Mouse (Mus musculus) heart, postnatal 36 days (tissue): Measurements from ENCODE around the gene Vmn2r12. TPM values are rescaled to one million over a fixed set of nuclear protein-coding genes. Genes with fewer than 3 reads are reported as not detected.
"Not testable (repeated sequence)": the region's sequence is repeated elsewhere in the genome, so short reads cannot be mapped to it uniquely, and the experiment has no call there.

Experiments
- DNase-seq, 2 experiments: peaks; one replicate each; pipeline ENCODE4 v3.0.0; 2021 to 2022
- intact Hi-C: fragments of 180-260 bp; cut with DNase I; formaldehyde crosslinking; loops from one replicate; pipeline ENCODE4 v1.15.1; 2025
- total RNA-seq, 2 experiments: library from RNA; stranded (reverse); gene quantifications; 2 replicates each; pipeline ENCODE4 v1.2.3; 2021

Gene Vmn2r12
- not detected for total RNA-seq

DNA sequence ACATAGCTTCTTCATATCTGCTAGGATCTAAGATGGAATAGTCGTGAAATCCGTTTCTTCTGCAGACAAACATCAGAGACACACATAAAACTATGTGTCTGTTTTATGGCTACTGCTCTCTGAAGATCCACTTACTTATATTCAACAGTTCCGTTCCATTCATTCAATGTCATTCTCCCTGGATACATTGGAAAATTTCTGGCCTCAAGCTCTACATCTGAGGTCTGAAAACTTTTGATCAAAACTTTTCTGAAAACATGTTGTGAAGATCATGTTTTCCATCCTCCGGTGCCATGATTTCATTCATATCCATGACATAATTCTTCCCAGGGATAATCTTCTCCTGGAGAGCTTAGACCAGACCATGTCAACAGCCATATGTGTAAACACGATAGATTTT lies at the start of gene Vmn2r12:
Vmn2r12 (minus strand) TSS at position 101 of the 400 bp plus-strand sequence.
- intact Hi-C loops, result not testable (repeated sequence)

DNA sequence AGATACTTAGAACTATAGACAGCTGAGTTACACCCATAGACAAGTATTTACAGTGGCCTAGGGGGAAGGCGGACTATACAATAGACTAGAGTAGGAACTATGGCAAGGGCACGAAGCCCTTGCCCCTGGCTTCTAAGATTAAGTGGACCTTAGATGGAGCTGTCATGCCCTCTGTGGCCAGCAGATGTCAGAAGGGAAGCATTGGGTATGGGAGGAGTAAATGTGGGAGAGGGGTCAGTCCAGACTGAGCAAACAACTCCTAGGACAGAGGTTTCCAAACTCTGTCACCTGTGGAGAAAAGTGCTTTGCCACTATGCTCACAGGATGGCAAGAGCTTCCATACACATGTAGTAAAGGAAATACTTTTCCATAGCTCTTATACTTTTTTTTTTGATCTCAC lies 41.8 kb upstream of the Vmn2r12 start:
- intact Hi-C loops, result no loop called here
- DNase-seq, result no peak

More for the DNA sequence above, at the start of gene Vmn2r12:
- DNase-seq, result not testable (repeated sequence)

DNA sequence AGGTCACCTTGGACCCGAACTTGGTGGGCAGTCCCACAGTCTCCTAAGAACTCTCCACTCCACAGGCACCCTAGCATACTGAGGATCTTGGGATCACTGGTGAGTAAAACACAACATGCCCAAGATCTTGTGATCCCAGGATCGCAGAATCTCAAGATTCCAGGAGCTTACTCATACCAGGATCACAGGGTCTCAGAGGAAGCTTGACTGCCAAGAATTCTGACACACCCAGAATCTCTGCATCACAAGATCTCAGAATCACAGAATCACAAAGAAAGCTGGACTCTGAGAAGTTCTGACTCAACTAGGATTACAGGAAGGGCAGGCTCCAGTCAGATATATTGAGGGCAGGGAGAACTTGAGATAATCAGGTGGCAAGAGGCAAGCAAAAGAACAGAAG lies 39.0 kb upstream of the Vmn2r12 start:
- intact Hi-C loops, result no loop called here
- DNase-seq, result no peak

DNA sequence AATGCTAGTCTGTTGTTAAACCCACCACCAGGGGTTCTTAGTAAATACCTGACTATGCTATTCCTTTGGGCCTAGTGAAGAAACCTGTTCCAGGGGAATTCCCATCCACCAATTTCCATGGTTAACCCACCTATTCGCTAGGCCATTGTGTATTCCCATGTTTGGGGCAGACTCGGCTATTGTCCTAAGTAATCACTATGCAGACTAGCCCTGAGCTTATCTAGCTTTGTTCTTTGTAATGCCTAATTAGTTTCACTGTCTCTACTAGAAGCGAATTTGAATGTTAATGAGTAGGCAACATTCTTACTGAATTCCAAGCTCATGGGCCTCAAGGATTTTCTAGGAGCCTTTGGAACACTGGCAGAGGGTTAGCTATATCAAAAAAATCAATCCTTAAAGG lies 1.3 kb downstream of the Vmn2r12 start:
- intact Hi-C loops, DNase-seq: not testable (repeated sequence)

DNA sequence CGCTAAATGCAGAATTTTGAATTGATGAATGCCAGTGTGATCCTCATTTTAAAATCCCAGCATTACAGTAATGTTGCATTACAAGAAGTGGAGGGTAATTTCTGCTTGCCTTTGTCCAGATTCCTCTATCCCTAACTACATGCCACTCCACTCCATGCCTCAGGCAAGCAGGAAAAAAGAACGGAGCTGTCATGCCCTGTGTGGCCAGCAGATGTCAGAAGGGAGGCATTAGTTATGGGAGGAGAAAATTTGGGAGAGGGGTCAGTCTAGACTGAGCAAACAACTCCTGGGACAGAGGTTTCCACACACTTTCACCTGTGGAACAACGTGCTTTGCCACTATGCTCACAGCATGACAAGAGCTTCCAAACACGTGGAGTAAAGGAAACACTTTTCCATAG lies 25.7 kb downstream of the Vmn2r12 start:
- intact Hi-C loops, DNase-seq: not testable (repeated sequence)

DNA sequence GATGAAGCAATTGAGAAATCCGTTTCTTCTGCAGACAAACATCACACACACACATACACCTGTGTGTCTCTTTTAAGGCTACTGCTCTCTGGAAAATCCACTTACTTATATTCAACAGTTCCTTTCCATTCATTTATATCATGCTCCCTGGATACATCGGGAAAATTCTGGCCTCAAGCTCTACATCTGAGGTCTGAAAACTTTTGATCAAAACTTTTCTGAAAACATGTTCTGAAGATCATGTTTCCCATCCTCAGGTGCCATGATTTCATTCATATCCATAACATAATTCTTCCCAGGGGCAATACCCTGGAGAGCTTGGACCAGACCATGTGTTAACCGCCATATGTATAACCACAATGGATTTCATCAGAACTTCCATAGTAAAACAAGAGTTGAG lies 38.3 kb downstream of the Vmn2r12 start, which contains the start of gene Vmn2r11:
Vmn2r11 (minus strand) TSS at position 101 of the 400 bp plus-strand sequence.
- intact Hi-C loops, DNase-seq: not testable (repeated sequence)

DNA sequence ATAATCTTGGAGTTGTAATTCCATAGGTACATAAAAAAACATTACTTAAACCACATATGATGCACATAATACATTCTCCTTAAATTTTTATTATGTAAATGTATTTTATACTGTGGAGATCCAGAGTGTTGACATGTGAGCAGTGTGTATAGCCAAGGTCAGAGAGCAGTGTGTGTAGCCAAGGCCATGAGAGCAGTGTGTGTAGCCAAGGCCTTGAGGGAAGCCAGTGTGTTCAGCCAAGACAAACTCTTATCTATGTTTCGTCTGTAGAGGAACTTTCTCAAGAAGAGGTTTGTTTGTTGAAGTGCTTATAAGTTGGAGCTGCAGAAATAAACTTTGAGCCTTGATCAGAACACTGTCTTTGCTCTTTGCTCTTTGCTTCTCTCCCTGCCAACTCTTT lies 42.5 kb downstream of the Vmn2r12 start:
- DNase-seq, result no peak
- intact Hi-C loops, result no loop called here

Other genes with a start within 250 kb of the Vmn2r12 start
- not detected for gene Vmn2r9, start 245.3 kb downstream of the Vmn2r12 start, total RNA-seq
- gene Vmn2r10, start 91.4 kb downstream of the Vmn2r12 start, total RNA-seq, result not detected
- gene Vmn2r11, start 38.4 kb downstream of the Vmn2r12 start, total RNA-seq, result not detected
- gene Vmn2r13, start 94.2 kb upstream of the Vmn2r12 start, total RNA-seq, result not detected
- not detected for gene Vmn2r14, start 126.8 kb upstream of the Vmn2r12 start, total RNA-seq
- gene Vmn2r15, start 199.7 kb upstream of the Vmn2r12 start, total RNA-seq, result not detected
- not detected for gene Vmn2r16, start 232.2 kb upstream of the Vmn2r12 start, total RNA-seq